Mouse (Mus musculus): ENCODE measurements around the gene Ube2r2. TPM values are rescaled to one million over a fixed set of nuclear protein-coding genes. Genes with fewer than 3 reads are reported as not detected.

Ube2r2 gene
- polyA plus RNA-seq (2016; fragmentation: Nextera tagmentation; extraction: Ambion mirVana), result 104 and 119 TPM in 2 replicates

GRCm38 (mm10) chr4:41135711-41136453, at the start of gene Ube2r2:
TSS of gene Ube2r2 (plus strand) at chr4:41135743.
- H3K27ac ChIP-seq, result peak within 1 kb of the TSS; percentile 98
- H3K4me1 ChIP-seq, result 0 out of 2 replicates have a peak, but pooled peaks cover 3% of the 10 kb centered on the region
- peak within 1 kb of the TSS; percentile 99 for H3K9ac ChIP-seq
- ATAC-seq (ENCODE audit: insufficient number of reproducible peaks, insufficient read depth, low FRiP score, low TSS enrichment), result peak; percentile 81
- peak within 1 kb of the TSS; percentile 58 for H3K4me2 ChIP-seq (replicated peaks)
- no peaks in the 10 kb centered on the region for H3K27me3 ChIP-seq
- no peaks in the 10 kb centered on the region for H3K9me3 ChIP-seq
- peaks cover 19% of the 10 kb centered on the region; the same call in 1 of the 2 replicates for H3K36me3 ChIP-seq
- WGBS, result 1% methylated on average over 65 of the region's 65 CpGs
- peak within 1 kb of the TSS; percentile 72 for H3K4me3 ChIP-seq

- whole genome bisulfite sequencing, result 83% methylated on average over 9 of the region's 9 CpGs
- Histone ChIP-seq H3K4me1 (no peaks in the 10 kb centered on the region), H3K9me3 (no peaks in the 10 kb centered on the region), H3K36me3 (no peaks in the 10 kb centered on the region), H3K27me3 (no peaks in the 10 kb centered on the region), H3K27ac (no peak overlapping the region), H3K4me3 (no peak overlapping the region), H3K4me2 (replicated peaks) (no peak overlapping the region), H3K9ac (no peak overlapping the region)
- ATAC-seq (ENCODE audit: insufficient number of reproducible peaks, insufficient read depth, low FRiP score, low TSS enrichment), result no peak
Observed at GRCm38 (mm10) chr4:41086947-41087346, 48.6 kb upstream of the Ube2r2 start.

- no peak overlapping the region for H3K4me3 ChIP-seq
- ATAC-seq (ENCODE audit: insufficient number of reproducible peaks, insufficient read depth, low FRiP score, low TSS enrichment), result no peak
- WGBS, result 86% methylated on average over 16 of the region's 16 CpGs
- no peaks in the 10 kb centered on the region for H3K36me3 ChIP-seq
- H3K27ac ChIP-seq, result no peak overlapping the region
- H3K9ac ChIP-seq, result no peak overlapping the region
- H3K9me3 ChIP-seq, result no peaks in the 10 kb centered on the region
- no peaks in the 10 kb centered on the region for H3K27me3 ChIP-seq
- H3K4me1 ChIP-seq, result no peaks in the 10 kb centered on the region
- H3K4me2 ChIP-seq (replicated peaks), result no peak overlapping the region
Observed at GRCm38 (mm10) chr4:41087459-41088298, 47.9 kb upstream of the Ube2r2 start.

DNA sequence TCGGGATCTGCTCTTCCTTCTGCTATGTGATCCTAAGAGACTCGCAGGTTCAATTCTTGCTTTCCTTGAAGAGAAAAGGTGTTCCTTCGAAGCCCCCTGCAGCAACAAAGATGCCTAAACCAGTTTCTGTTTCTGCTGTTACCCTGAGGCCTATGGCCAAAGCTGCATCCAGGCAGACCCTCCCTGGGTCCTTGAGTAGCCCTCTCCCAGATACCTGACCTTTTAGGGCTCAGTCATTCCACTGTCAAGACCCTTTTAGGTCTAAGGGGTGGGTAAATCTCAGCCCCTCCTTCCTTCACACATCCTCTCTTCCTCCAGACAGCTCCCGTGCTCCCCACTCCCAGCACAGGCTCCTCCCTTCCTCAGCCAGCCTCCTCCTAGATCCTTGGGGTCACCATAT, 46.4 kb upstream of the Ube2r2 start:
- Histone ChIP-seq H3K27me3 (no peaks in the 10 kb centered on the region), H3K27ac (no peak overlapping the region), H3K4me2 (replicated peaks) (no peak overlapping the region), H3K9me3 (no peaks in the 10 kb centered on the region), H3K9ac (no peak overlapping the region), H3K4me3 (no peak overlapping the region), H3K36me3 (no peaks in the 10 kb centered on the region), H3K4me1 (no peaks in the 10 kb centered on the region)
- WGBS, result 82% methylated on average over 4 of the region's 4 CpGs
- ATAC-seq (ENCODE audit: insufficient number of reproducible peaks, insufficient read depth, low FRiP score, low TSS enrichment), result no peak

DNA sequence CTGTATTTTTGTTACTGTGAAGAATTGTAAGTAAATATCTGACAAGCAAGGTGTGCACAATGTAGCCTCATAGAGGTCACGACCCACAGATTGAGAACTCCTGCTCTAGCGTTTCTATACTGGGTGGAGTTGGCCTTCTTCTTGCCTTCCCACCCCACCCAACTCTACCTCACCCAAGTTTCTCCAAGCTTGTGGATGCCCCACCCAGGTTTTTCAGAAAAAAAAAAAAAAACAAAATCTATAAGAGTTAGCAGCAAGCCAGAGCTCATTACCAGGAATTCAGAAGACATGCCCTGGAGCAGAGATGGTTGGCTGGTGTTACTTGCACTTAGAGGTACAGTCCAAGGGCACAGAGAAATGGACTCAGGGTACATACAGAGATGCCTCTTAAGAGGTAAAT, 45.8 kb upstream of the Ube2r2 start:
- H3K9ac ChIP-seq, result no peak overlapping the region
- H3K4me1 ChIP-seq, result no peaks in the 10 kb centered on the region
- ATAC-seq (ENCODE audit: insufficient number of reproducible peaks, insufficient read depth, low FRiP score, low TSS enrichment), result no peak
- no peaks in the 10 kb centered on the region for H3K9me3 ChIP-seq
- no peak overlapping the region for H3K4me3 ChIP-seq
- no peaks in the 10 kb centered on the region for H3K27me3 ChIP-seq
- no peaks in the 10 kb centered on the region for H3K36me3 ChIP-seq
- 69% methylated on average over 2 of the region's 2 CpGs for WGBS
- H3K27ac ChIP-seq, result no peak overlapping the region
- H3K4me2 ChIP-seq (replicated peaks), result no peak overlapping the region

GRCm38 (mm10) chr4:41091391-41091790, 44.2 kb upstream of the Ube2r2 start:
- H3K9me3 ChIP-seq, result no peaks in the 10 kb centered on the region
- H3K9ac ChIP-seq, result no peak overlapping the region
- WGBS, result 39% methylated on average over 3 of the region's 3 CpGs
- ATAC-seq (ENCODE audit: insufficient number of reproducible peaks, insufficient read depth, low FRiP score, low TSS enrichment), result no peak
- H3K36me3 ChIP-seq, result no peaks in the 10 kb centered on the region
- H3K4me2 ChIP-seq (replicated peaks), result no peak overlapping the region
- H3K27me3 ChIP-seq, result peaks cover 4% of the 10 kb centered on the region; the same call in 1 of the 2 replicates
- H3K4me3 ChIP-seq, result no peak overlapping the region
- H3K27ac ChIP-seq, result no peak overlapping the region
- no peaks in the 10 kb centered on the region for H3K4me1 ChIP-seq

GRCm38 (mm10) chr4:41092958-41093357, 42.6 kb upstream of the Ube2r2 start:
- no peak overlapping the region for H3K9ac ChIP-seq
- H3K4me2 ChIP-seq (replicated peaks), result no peak overlapping the region
- H3K27me3 ChIP-seq, result peaks cover 19% of the 10 kb centered on the region
- H3K4me1 ChIP-seq, result peaks cover 2% of the 10 kb centered on the region; the same call in 1 of the 2 replicates
- 60% methylated on average over 1 of the region's 1 CpGs for WGBS
- no peaks in the 10 kb centered on the region for H3K9me3 ChIP-seq
- H3K27ac ChIP-seq, result no peak overlapping the region
- no peaks in the 10 kb centered on the region for H3K36me3 ChIP-seq
- H3K4me3 ChIP-seq, result no peak overlapping the region
- ATAC-seq (ENCODE audit: insufficient number of reproducible peaks, insufficient read depth, low FRiP score, low TSS enrichment), result no peak

DNA sequence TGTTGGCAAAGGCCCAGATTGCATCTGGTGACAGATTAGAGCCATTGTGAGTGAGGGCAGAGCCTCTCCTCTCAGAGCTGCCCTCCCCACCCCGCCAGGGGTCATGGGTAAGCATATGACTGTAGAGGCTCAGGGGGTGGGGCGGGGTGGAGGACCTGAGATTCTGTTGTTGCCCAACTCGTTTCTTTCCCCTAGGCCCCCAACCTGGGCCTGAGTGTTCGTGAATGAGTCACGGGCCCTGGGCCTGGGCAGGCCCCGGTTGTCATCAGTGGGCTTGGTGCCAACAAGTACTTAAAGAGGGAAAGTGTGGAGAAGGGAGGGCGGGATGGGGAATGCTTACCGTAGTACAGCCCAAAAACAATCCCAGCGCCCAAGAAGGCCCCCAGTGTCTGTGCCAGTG, 41.2 kb upstream of the Ube2r2 start:
- H3K36me3 ChIP-seq, result no peaks in the 10 kb centered on the region
- WGBS, result 73% methylated on average over 9 of the region's 9 CpGs
- H3K4me2 ChIP-seq (replicated peaks), result no peak overlapping the region
- no peak overlapping the region for H3K9ac ChIP-seq
- H3K27me3 ChIP-seq, result peaks cover 31% of the 10 kb centered on the region
- no peak overlapping the region for H3K4me3 ChIP-seq
- no peak overlapping the region for H3K27ac ChIP-seq
- ATAC-seq (ENCODE audit: insufficient number of reproducible peaks, insufficient read depth, low FRiP score, low TSS enrichment), result no peak
- H3K4me1 ChIP-seq, result peaks cover 10% of the 10 kb centered on the region; the same call in 1 of the 2 replicates
- H3K9me3 ChIP-seq, result no peaks in the 10 kb centered on the region

DNA sequence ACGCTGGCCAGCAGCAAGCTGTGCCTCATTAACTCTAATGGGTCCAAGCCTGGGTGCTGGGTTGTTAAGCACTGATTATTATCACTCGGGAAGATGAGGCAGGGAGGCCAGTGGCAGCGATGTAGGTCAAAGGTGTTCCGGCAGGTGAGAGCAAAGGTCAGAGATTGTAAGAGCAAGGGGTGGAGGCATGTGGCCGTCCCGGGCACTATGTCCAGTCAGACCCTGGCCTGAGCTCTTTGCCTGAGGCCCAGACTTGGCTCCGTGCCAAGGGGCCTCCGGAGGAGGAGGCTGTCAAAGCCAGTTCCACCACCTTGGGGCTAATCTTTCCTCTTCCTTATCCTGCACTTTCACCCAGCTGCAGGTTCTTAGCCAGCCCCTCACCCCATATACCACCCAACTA, 39.4 kb upstream of the Ube2r2 start:
- Histone ChIP-seq H3K36me3 (no peaks in the 10 kb centered on the region), H3K27me3 (peaks cover 31% of the 10 kb centered on the region), H3K9ac (no peak overlapping the region), H3K4me2 (replicated peaks) (0 out of 2 replicates have a peak overlapping the region, but pooled peaks have one; percentile 1), H3K4me3 (no peak overlapping the region), H3K9me3 (no peaks in the 10 kb centered on the region), H3K27ac (no peak overlapping the region), H3K4me1 (peaks cover 10% of the 10 kb centered on the region; the same call in 1 of the 2 replicates)
- no peak for ATAC-seq (ENCODE audit: insufficient number of reproducible peaks, insufficient read depth, low FRiP score, low TSS enrichment)
- WGBS, result 50% methylated on average over 8 of the region's 8 CpGs

DNA sequence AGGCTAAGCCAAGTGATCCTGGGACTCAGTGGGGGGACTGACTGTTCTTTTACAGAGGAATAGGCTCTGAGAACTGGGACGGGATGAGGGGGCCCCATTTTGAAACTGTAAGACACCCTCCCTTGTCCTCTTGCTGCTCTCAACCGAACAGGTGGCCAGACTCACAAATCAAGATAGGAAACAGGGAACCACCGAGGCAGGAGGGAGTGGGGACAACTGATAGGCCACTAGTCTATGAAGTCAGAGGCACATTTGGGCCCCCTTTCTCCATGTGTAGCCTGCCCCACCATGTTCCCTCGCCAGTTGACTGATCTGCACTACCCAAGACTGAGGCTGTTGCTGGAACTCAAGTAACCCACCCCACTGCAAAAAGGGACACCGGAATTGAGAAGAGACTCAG, 38.7 kb upstream of the Ube2r2 start:
- no peak overlapping the region for H3K4me2 ChIP-seq (replicated peaks)
- no peak overlapping the region for H3K27ac ChIP-seq
- H3K27me3 ChIP-seq, result peaks cover 31% of the 10 kb centered on the region
- H3K4me3 ChIP-seq, result no peak overlapping the region
- H3K36me3 ChIP-seq, result no peaks in the 10 kb centered on the region
- no peak for ATAC-seq (ENCODE audit: insufficient number of reproducible peaks, insufficient read depth, low FRiP score, low TSS enrichment)
- WGBS, result 71% methylated on average over 5 of the region's 5 CpGs
- H3K9ac ChIP-seq, result no peak overlapping the region
- peaks cover 10% of the 10 kb centered on the region; the same call in 1 of the 2 replicates for H3K4me1 ChIP-seq
- H3K9me3 ChIP-seq, result no peaks in the 10 kb centered on the region

GRCm38 (mm10) chr4:41097381-41097780, 38.2 kb upstream of the Ube2r2 start:
- Histone ChIP-seq H3K4me3 (peak overlapping the region; percentile 44; the same call in 1 of the 2 replicates), H3K4me2 (replicated peaks) (peak overlapping the region; percentile 89), H3K4me1 (peaks cover 10% of the 10 kb centered on the region; the same call in 1 of the 2 replicates), H3K9ac (no peak overlapping the region), H3K36me3 (no peaks in the 10 kb centered on the region), H3K9me3 (no peaks in the 10 kb centered on the region), H3K27me3 (peaks cover 31% of the 10 kb centered on the region), H3K27ac (no peak overlapping the region)
- WGBS, result 36% methylated on average over 13 of the region's 13 CpGs
- no peak for ATAC-seq (ENCODE audit: insufficient number of reproducible peaks, insufficient read depth, low FRiP score, low TSS enrichment)
